In the genomic region with DNA sequence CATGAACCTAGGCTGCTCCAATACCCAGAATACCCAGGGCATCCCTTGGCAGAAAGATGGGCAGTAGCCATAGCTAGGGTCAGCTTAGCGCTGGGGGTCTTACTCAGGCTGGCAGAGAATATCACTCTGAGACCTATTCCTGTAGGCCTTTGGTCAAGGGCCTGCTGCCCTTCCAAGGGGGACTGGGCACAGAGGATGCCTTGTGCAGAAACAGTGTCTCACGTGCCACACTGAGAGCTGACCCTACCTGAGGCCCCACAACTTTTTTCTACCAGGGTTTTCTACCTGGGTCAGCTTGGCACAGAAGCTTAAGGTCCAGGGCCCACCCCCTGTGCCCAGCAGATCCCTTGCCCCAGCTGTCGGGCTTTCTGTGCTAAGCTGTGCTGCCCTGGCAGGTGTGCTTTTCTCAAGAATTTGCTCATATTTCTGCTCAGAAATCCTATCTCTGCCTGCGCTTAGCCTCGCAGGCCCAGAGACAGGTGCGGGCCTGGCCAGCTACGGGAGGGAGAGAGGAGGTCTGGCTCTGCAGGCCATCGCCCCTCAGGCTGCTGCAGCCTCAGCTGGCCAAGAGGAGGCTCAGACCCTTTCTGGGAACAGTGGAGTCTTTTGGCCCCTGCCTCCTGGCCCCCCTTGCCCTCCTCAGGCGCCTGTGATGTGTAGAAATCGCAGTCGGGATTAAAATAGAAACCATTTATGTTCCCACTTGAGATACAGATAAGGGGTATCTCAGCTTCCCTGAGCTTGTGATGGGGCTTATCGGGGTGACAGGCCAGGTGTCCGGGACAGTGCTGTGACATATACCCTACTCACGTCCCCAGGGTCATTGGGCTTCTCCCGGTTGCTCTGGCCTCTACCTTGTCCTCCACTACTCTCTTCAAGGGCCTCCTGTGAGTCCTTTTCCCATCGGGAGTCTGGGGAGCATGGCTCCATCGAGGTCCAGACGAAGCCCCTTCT, we compare ENCODE assay signal across 21 mouse cellular contexts. TPM values are rescaled to one million over a fixed set of nuclear protein-coding genes. Genes with fewer than 3 reads are reported as not detected.
A peak's percentile ranks its signal among the peaks of the same experiment; 100 is the strongest.
DNase-seq lines count a peak whose midpoint lies in the region; ATAC-seq and TF ChIP-seq lines count a peak whose summit lies in the region.
"Had no signal": no experiment of that assay in that cellular context is flagged by ENCODE, and none has a peak within 500 bp of the region (broad histone marks: within the 10 kb centered on the region; RNA-seq: fewer than 3 reads in every experiment).

No protein-coding gene starts in this region.

- no peaks in the 10 kb centered on the region for H3K9me3 ChIP-seq in hindbrain, embryonic 10.5 days
- no peaks in the 10 kb centered on the region for H3K9me3 ChIP-seq in hindbrain, embryonic 12.5 days (replicated peaks)
- H3K9me3 ChIP-seq in heart, embryonic 14.5 days (ENCODE audit: control insufficient read depth, low read length): no peaks in the 10 kb centered on the region
- H3K9me3 ChIP-seq: hindbrain, embryonic 15.5 days; limb, embryonic 13.5 days had no signal

- peaks cover 66% of the 10 kb centered on the region for H3K36me3 ChIP-seq in hindbrain, embryonic 10.5 days
- H3K36me3 ChIP-seq in hindbrain, embryonic 12.5 days: peaks cover 54% of the 10 kb centered on the region
- H3K36me3 ChIP-seq in testis, adult 2 months (ENCODE audit: control insufficient read depth, insufficient read depth, low read length): peaks cover 2% of the 10 kb centered on the region; the same call in 1 of the 2 replicates
- peaks cover 63% of the 10 kb centered on the region for H3K36me3 ChIP-seq in heart, embryonic 14.5 days (ENCODE audit: control insufficient read depth, insufficient read depth, low read length)

- 87% methylated on average over 18 of the region's 18 CpGs for WGBS in hindbrain, embryonic 10.5 days
- WGBS in hindbrain, embryonic 12.5 days: 90% methylated on average over 18 of the region's 18 CpGs
- WGBS in heart, embryonic 14.5 days: 33% methylated on average over 18 of the region's 18 CpGs

- H3K9ac ChIP-seq in hindbrain, embryonic 12.5 days: no peak overlapping the region
- H3K9ac ChIP-seq in heart, embryonic 14.5 days (ENCODE audit: low read length): peak overlapping the region; percentile 99
- H3K9ac ChIP-seq: hindbrain, embryonic 15.5 days; limb, embryonic 13.5 days; liver, embryonic 14.5 days had no signal

- peaks cover 21% of the 10 kb centered on the region for H3K27me3 ChIP-seq in hindbrain, embryonic 10.5 days (ENCODE audit: insufficient read depth, poor library complexity, severe bottlenecking)
- 0 out of 2 replicates have a peak, but pooled peaks cover 8% of the 10 kb centered on the region for H3K27me3 ChIP-seq in hindbrain, embryonic 12.5 days
- no peaks in the 10 kb centered on the region for H3K27me3 ChIP-seq in testis, adult 2 months (ENCODE audit: control insufficient read depth, insufficient read depth, low read length)
- no peaks in the 10 kb centered on the region for H3K27me3 ChIP-seq in heart, embryonic 14.5 days (ENCODE audit: control insufficient read depth, insufficient read depth, low read length)
- H3K27me3 ChIP-seq: hindbrain, embryonic 15.5 days; Patski had no signal

- TF ChIP-seq POLR2A in testis, adult 2 months (IDR thresholded peaks at IDR 0.05; ENCODE audit: control insufficient read depth, low read depth, low read length): no peak

- 0 out of 2 replicates have a peak overlapping the region, but pooled peaks have one; percentile 1 for H3K27ac ChIP-seq in hindbrain, embryonic 10.5 days
- H3K27ac ChIP-seq in hindbrain, embryonic 12.5 days: no peak overlapping the region
- no peak overlapping the region for H3K27ac ChIP-seq in testis, adult 2 months (ENCODE audit: control insufficient read depth, insufficient read depth, low read depth, low read length)
- H3K27ac ChIP-seq in heart, embryonic 14.5 days (replicated peaks in 1 of 2; ENCODE audit: control insufficient read depth in 1 of 2, insufficient read depth in 1 of 2, low read depth in 2 of 2, low read length in 2 of 2): peak overlapping the region; percentile 91 to 99
- H3K27ac ChIP-seq: hindbrain, embryonic 15.5 days; limb, embryonic 13.5 days; liver, embryonic 14.5 days had no signal

- no peak for TF ChIP-seq CTCF in testis, adult 2 months (IDR thresholded peaks at IDR 0.05; ENCODE audit: control insufficient read depth, insufficient read depth, insufficient replicate concordance, low read depth, low read length)

- H3K4me3 ChIP-seq in hindbrain, embryonic 10.5 days: no peak overlapping the region
- no peak overlapping the region for H3K4me3 ChIP-seq in hindbrain, embryonic 12.5 days
- H3K4me3 ChIP-seq in testis, adult 2 months (ENCODE audit: control insufficient read depth, low read depth, low read length): peak overlapping the region; percentile 95
- H3K4me3 ChIP-seq in heart, embryonic 14.5 days (ENCODE audit: control insufficient read depth in 1 of 2, insufficient read depth in 1 of 2, low read depth in 1 of 2, low read length in 2 of 2): no peak overlapping the region
- H3K4me3 ChIP-seq: hindbrain, embryonic 15.5 days; limb, embryonic 13.5 days had no signal

- no peak for ATAC-seq in hindbrain, embryonic 12.5 days (ENCODE audit: low FRiP score)
- peak; percentile 17 for ATAC-seq in heart, embryonic 14.5 days (ENCODE audit: insufficient number of reproducible peaks, insufficient read depth, low FRiP score, low read depth)
- ATAC-seq: activated CD4-positive, CD25-positive, alpha-beta regulatory T cell, adult 4 months; intestine, postnatal 0 days; Patski had no signal

- H3K4me1 ChIP-seq in hindbrain, embryonic 10.5 days (replicated peaks): peaks cover 52% of the 10 kb centered on the region
- H3K4me1 ChIP-seq in hindbrain, embryonic 12.5 days: peaks cover 35% of the 10 kb centered on the region
- H3K4me1 ChIP-seq in testis, adult 2 months (ENCODE audit: control insufficient read depth, insufficient read depth, low read length): peaks cover 18% of the 10 kb centered on the region
- H3K4me1 ChIP-seq in heart, embryonic 14.5 days (ENCODE audit: control insufficient read depth in 2 of 2, insufficient read depth in 2 of 2, low read length in 2 of 2): peaks cover 67 to 70% of the 10 kb centered on the region in 2 experiments

- H3K4me2 ChIP-seq in hindbrain, embryonic 12.5 days (replicated peaks): no peak overlapping the region
- peak overlapping the region; percentile 96 for H3K4me2 ChIP-seq in heart, embryonic 14.5 days (ENCODE audit: low read length)
- H3K4me2 ChIP-seq: hindbrain, embryonic 15.5 days; limb, embryonic 13.5 days had no signal

- no peak for DNase-seq in hindbrain, embryonic 10.5 days (ENCODE audit: low spot score)
- no peak for DNase-seq in testis, postnatal 10 days (ENCODE audit: low spot score)
- no peak for DNase-seq in embryo, embryonic 9.5 days (ENCODE audit: extremely low spot score)
- DNase-seq in layer of hippocampus, postnatal 10 days (ENCODE audit: low spot score in 2 of 2): no peak
- no peak for DNase-seq in gastrocnemius, postnatal 25 days
- DNase-seq: adrenal gland, postnatal 14 days; cerebellum, adult 11-12 months; cerebellum, postnatal 36 days; gastrocnemius, postnatal 14 days; lung, postnatal 4 days; midbrain, embryonic 14.5 days; thymus, postnatal 14 days had no signal

RNA-seq across cellular contexts. Expression of a gene that starts 2.5 kb away (rescaled TPM):
- polyA plus RNA-seq in hindbrain, embryonic 10.5 days (2016; fragmentation: Nextera tagmentation; extraction: Ambion mirVana): 195 and 260 TPM in 2 replicates
- polyA plus RNA-seq in hindbrain, embryonic 12.5 days (2016; fragmentation: Nextera tagmentation; extraction: Ambion mirVana): 217 and 245 TPM in 2 replicates
- polyA plus RNA-seq in testis, adult 2 months (2012; rRNA removed): 178 and 179 TPM in 2 replicates
- polyA plus RNA-seq in heart, embryonic 14.5 days (2014; fragmentation: Nextera tagmentation; extraction: Ambion mirVana): 1,706 and 1,786 TPM in 2 replicates
- total RNA-seq in layer of hippocampus, postnatal 10 days (2021): 100 to 1,000 TPM; 179 to 183 TPM
- total RNA-seq in gastrocnemius, postnatal 25 days (2021): 10 to 100 TPM; 39.5 to 52.5 TPM

RNA-seq across cellular contexts. Expression of a gene that starts 8.6 kb away (rescaled TPM):
- 84.9 and 97.7 TPM in 2 replicates for polyA plus RNA-seq in hindbrain, embryonic 10.5 days (2016; fragmentation: Nextera tagmentation; extraction: Ambion mirVana)
- polyA plus RNA-seq in hindbrain, embryonic 12.5 days (2016; fragmentation: Nextera tagmentation; extraction: Ambion mirVana): 84.5 and 90.8 TPM in 2 replicates
- polyA plus RNA-seq in testis, adult 2 months (2012; rRNA removed): 30.4 and 106 TPM in 2 replicates
- polyA plus RNA-seq in heart, embryonic 14.5 days (2014; fragmentation: Nextera tagmentation; extraction: Ambion mirVana): 586 and 589 TPM in 2 replicates
- 10 to 100 TPM; 13.5 to 14.1 TPM for total RNA-seq in layer of hippocampus, postnatal 10 days (2021)
- 100 to 1,000 TPM in 1 of 2 experiments, 10 to 100 TPM in 1; 90.0 to 150 TPM for total RNA-seq in gastrocnemius, postnatal 25 days (2021)

RNA-seq across cellular contexts. Expression of a gene that starts 18.7 kb away (rescaled TPM):
- 59.5 and 66.4 TPM in 2 replicates for polyA plus RNA-seq in hindbrain, embryonic 10.5 days (2016; fragmentation: Nextera tagmentation; extraction: Ambion mirVana)
- polyA plus RNA-seq in hindbrain, embryonic 12.5 days (2016; fragmentation: Nextera tagmentation; extraction: Ambion mirVana): 34.1 and 38.5 TPM in 2 replicates
- polyA plus RNA-seq in testis, adult 2 months (2012; rRNA removed): 46.9 and 48.0 TPM in 2 replicates
- 13.3 and 17.5 TPM in 2 replicates for polyA plus RNA-seq in heart, embryonic 14.5 days (2014; fragmentation: Nextera tagmentation; extraction: Ambion mirVana)
- total RNA-seq in layer of hippocampus, postnatal 10 days (2021): 1 to 10 TPM; 3.0 to 3.3 TPM
- total RNA-seq in gastrocnemius, postnatal 25 days (2021): under 1 TPM; 0.46 to 0.54 TPM

RNA-seq across cellular contexts. Expression of a gene that starts 39.5 kb away (rescaled TPM):
- polyA plus RNA-seq in hindbrain, embryonic 10.5 days (2016; fragmentation: Nextera tagmentation; extraction: Ambion mirVana): 18.5 and 20.6 TPM in 2 replicates
- 16.9 and 18.9 TPM in 2 replicates for polyA plus RNA-seq in hindbrain, embryonic 12.5 days (2016; fragmentation: Nextera tagmentation; extraction: Ambion mirVana)
- polyA plus RNA-seq in testis, adult 2 months (2012; rRNA removed): 57.9 and 63.9 TPM in 2 replicates
- 14.6 and 15.5 TPM in 2 replicates for polyA plus RNA-seq in heart, embryonic 14.5 days (2014; fragmentation: Nextera tagmentation; extraction: Ambion mirVana)
- total RNA-seq in layer of hippocampus, postnatal 10 days (2021): 10 to 100 TPM; 87.3 to 89.5 TPM
- total RNA-seq in gastrocnemius, postnatal 25 days (2021): 10 to 100 TPM; 29.3 to 34.4 TPM

RNA-seq across cellular contexts. Expression of a gene that starts 48.2 kb away (rescaled TPM):
- polyA plus RNA-seq in hindbrain, embryonic 10.5 days (2016; fragmentation: Nextera tagmentation; extraction: Ambion mirVana): 16.4 and 24.8 TPM in 2 replicates
- polyA plus RNA-seq in hindbrain, embryonic 12.5 days (2016; fragmentation: Nextera tagmentation; extraction: Ambion mirVana): 22.9 and 23.2 TPM in 2 replicates
- 1.0 and 1.3 TPM in 2 replicates for polyA plus RNA-seq in testis, adult 2 months (2012; rRNA removed)
- 1.1 and 1.2 TPM in 2 replicates for polyA plus RNA-seq in heart, embryonic 14.5 days (2014; fragmentation: Nextera tagmentation; extraction: Ambion mirVana)
- 10 to 100 TPM; 30.5 to 33.9 TPM for total RNA-seq in layer of hippocampus, postnatal 10 days (2021)
- under 1 TPM; 0.33 to 0.46 TPM for total RNA-seq in gastrocnemius, postnatal 25 days (2021)
- polyA plus RNA-seq: activated CD4-positive, CD25-positive, alpha-beta regulatory T cell, adult 4 months had no signal

Comparison
In these comparisons a context has a peak if more than half of its experiments do, and no peak if none do; other contexts are left out.
1. H3K27ac ChIP-seq: peak in hindbrain, embryonic 10.5 days (single experiment) and heart, embryonic 14.5 days (2 of 2); none in hindbrain, embryonic 12.5 days (single experiment) and testis, adult 2 months (single experiment).